ENCODE assay signal across 20 mouse cellular contexts in the genomic region with DNA sequence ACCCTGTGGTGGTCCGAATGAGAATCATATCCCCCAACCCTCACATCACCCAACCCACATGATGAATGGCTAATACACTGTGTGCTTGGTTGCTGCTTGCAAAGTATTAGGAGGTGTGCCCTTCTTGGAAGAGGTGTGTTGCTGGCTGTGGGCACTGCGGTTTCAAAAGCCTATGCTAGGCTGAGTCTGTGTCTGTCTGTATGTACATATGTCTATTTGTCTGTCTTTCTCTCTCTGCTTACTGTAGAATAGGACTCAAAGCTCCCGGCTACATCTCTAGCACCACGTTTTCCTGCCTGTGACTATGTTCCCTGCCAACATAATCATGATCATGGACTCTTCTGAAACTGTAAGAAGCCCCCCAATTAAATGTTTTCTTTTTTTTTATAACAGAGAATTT.
"Had no signal": no experiment of that assay in that cellular context is flagged by ENCODE, and none has a peak within 500 bp of the region (broad histone marks: within the 10 kb centered on the region; RNA-seq: fewer than 3 reads in every experiment).

No protein-coding gene starts in this region.

- H3K27ac ChIP-seq: liver, embryonic 13.5 days; midbrain, embryonic 10.5 days; midbrain, embryonic 13.5 days; neural tube, embryonic 13.5 days; neural tube, embryonic 15.5 days had no signal

- ATAC-seq: midbrain, embryonic 13.5 days; midbrain, embryonic 16.5 days had no signal

- H3K4me1 ChIP-seq: liver, embryonic 13.5 days had no signal

- H3K4me2 ChIP-seq: liver, embryonic 13.5 days; liver, embryonic 15.5 days; lung, embryonic 14.5 days; midbrain, embryonic 13.5 days; neural tube, embryonic 13.5 days; neural tube, embryonic 15.5 days had no signal

- H3K27me3 ChIP-seq: liver, embryonic 13.5 days; liver, embryonic 15.5 days; midbrain, embryonic 13.5 days; neural tube, embryonic 13.5 days; neural tube, embryonic 15.5 days had no signal

- H3K9me3 ChIP-seq: liver, embryonic 13.5 days; liver, embryonic 15.5 days; midbrain, embryonic 10.5 days; midbrain, embryonic 13.5 days; neural tube, embryonic 13.5 days; neural tube, embryonic 15.5 days had no signal

- H3K9ac ChIP-seq: liver, embryonic 13.5 days; liver, embryonic 15.5 days; lung, embryonic 14.5 days; midbrain, embryonic 13.5 days; neural tube, embryonic 13.5 days; neural tube, embryonic 15.5 days had no signal

- H3K36me3 ChIP-seq: midbrain, embryonic 10.5 days; midbrain, embryonic 13.5 days; neural tube, embryonic 13.5 days; neural tube, embryonic 15.5 days had no signal

- H3K4me3 ChIP-seq: liver, embryonic 13.5 days; liver, embryonic 15.5 days; midbrain, embryonic 10.5 days; midbrain, embryonic 13.5 days; myocyte; neural tube, embryonic 13.5 days; neural tube, embryonic 15.5 days had no signal

- DNase-seq: liver, embryonic 13.5 days; lung, adult 18-20 months; lung, embryonic 14.5 days; lung, postnatal 10 days; lung, postnatal 4 days; retina, postnatal 1 day; right cerebral cortex, adult 18-20 months; right cerebral cortex, postnatal 25 days; right cerebral cortex, postnatal 4 days; spleen, adult 18-20 months; thymus, adult 18-20 months; thymus, postnatal 14 days; thymus, postnatal 36 days had no signal
